Mouse (Mus musculus) activated CD4-positive, CD25-positive, alpha-beta regulatory T cell, adult 4 months (primary cell): Measurements from ENCODE around the gene Olfr273. TPM values are rescaled to one million over a fixed set of nuclear protein-coding genes. Genes with fewer than 3 reads are reported as not detected.
"Not testable (repeated sequence)": the region's sequence is repeated elsewhere in the genome, so short reads cannot be mapped to it uniquely, and the experiment has no call there.

ENCODE experiments used
- ATAC-seq: one replicate; pipeline ENCODE4 v1.8.0; 2017
- polyA plus RNA-seq, 2 experiments: library from polyadenylated mRNA; unstranded; fragments of 100-300 nt; shearing (Covaris generic); gene quantifications; one replicate each; pipeline ENCODE4 v1.2.1; 2017

Gene Olfr273
- under 1 TPM in 1 of 2 experiments, not detected in 1; 0.32 TPM for polyA plus RNA-seq

GRCm38 (mm10) chr4:52859136-52859535 is at the start of gene Olfr273:
Gene Olfr273, minus strand, starts transcription at chr4:52859236.
- ATAC-seq, result no peak

- ATAC-seq, result no peak
These were observed 5.1 kb upstream of the Olfr273 start for GRCm38 (mm10) chr4:52864156-52864555.

DNA sequence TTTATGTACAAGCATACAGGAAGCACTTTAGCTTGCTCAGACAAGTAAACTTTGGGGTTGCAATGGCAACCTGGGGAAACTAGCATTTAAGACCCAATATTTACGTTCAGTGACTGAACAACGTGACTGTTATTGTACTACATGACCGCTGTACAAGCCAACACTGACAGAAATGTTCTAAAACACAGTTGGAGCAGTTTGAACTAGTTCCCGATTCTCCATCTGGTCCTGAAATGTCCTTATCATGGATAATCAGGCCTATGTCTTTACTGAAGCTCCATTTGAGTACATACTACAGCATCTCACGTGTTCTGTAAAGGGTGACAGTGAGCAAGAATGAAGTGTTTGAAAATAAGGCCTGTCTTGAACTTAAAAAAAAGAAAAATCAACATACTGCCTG is 9.4 kb downstream of the Olfr273 start:
- no peak for ATAC-seq

DNA sequence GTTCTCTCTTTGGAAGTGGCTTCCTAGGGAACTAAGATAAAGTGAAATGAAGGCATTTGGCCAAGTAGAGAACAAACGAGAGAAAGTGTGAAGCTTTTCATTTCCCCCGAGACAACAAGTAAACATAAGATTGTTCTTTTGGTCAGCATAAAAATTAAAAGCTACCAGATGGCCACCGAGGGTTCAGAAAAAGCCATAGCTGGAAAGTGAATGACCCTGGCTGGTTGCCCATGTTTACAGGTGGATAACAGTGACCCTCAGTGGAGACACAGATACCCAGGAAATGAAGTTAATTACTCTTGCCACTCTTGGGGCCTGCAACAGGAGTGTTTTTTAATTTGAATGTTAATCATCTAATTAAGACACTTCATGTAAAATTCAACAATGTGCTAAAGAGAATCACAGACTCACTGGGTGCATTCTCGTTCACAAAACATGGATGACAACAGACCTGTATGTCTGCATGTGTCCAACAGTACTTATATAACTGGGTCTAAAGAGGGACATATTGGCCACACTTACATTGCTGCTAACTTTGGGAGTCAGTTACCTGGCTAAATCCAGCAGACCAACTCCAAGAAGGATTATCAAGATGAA is 9.9 kb downstream of the Olfr273 start:
- ATAC-seq, result no peak

- not testable (repeated sequence) for ATAC-seq
These were observed 13.6 kb downstream of the Olfr273 start for GRCm38 (mm10) chr4:52845411-52845810.

DNA sequence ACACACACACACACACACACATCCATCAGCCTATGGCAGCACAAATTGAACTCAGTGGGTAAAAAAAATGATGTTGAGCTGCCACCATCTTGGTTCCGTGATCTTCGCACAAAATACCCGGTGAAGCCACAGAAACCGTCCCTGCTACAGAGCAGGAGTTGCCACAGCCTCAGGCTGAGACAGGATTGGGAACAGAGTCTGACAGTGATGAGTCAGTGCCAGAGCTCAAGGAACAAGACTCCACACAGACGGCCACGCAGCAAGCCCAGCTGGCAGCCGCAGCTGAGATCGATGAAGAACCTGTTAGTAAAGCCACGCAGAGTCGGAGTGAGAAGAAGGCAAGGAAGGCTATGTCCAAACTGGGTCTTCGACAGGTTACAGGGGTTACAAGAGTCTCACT is 37.7 kb downstream of the Olfr273 start:
- ATAC-seq, result no peak

DNA sequence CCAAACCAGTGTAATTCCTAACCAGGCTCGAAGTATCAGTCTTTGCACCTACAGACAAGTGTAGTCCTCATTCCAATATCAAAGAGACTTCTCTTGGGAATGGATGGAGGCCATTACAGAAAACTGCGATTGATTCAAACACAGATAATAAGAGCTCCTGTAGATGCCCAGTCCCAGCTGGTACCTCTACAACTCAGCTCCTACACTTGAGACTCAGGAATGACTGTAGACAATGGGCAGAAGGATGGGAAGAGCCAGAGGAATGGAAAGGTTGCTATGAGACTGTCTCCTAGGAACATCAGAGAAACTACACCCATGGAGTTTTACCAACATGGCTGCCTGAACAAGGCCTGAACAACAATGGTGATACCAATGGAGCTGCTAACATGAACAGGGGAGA is 44.7 kb downstream of the Olfr273 start, which contains the start of gene Olfr275:
TSS of gene Olfr275 (plus strand) at position 301 of the 400 bp plus-strand sequence.
- ATAC-seq, result no peak

DNA sequence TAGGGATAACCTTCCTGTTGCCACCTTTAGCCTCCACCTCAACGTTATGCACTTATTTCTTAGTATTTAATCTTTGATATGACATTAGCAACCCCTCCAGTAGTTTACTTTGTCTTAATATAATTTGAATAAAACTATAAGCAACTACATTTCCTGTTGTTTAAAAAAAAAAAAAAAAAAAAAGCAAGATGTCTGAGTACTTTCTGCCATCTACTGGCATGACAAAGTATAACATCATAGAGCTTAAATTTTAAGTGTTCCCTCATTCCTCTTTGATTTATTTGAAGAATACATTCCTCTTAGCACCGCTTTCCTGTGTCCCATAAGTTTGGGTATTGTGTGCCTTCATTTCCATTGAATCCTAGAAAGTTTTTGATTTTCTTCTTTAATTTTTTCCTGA is 47.2 kb downstream of the Olfr273 start:
- ATAC-seq, result no peak

Other genes with a start within 250 kb of the Olfr273 start
- not detected for gene Olfr275, start 44.6 kb downstream of the Olfr273 start, polyA plus RNA-seq
- not detected for gene Olfr272, start 59.9 kb upstream of the Olfr273 start, polyA plus RNA-seq
- gene Olfr270, start 105.3 kb upstream of the Olfr273 start, polyA plus RNA-seq, result not detected
- not detected for gene Nipsnap3a, start 130.0 kb upstream of the Olfr273 start, polyA plus RNA-seq
- 10 to 100 TPM; 69.3 to 80.6 TPM for gene Nipsnap3b, start 152.6 kb upstream of the Olfr273 start, polyA plus RNA-seq